ENCODE assay signal across 28 mouse cellular contexts in genomic region chr3:25443657-25444056, GRCm38 (mm10).
DNase-seq lines count a peak whose midpoint lies in the region; ATAC-seq and TF ChIP-seq lines count a peak whose summit lies in the region.
"Had no signal": no experiment of that assay in that cellular context is flagged by ENCODE, and none has a peak within 500 bp of the region (broad histone marks: within the 10 kb centered on the region; RNA-seq: fewer than 3 reads in every experiment).

No protein-coding gene starts in this region.

- H3K27me3 ChIP-seq in embryonic facial prominence, embryonic 14.5 days (replicated peaks; ENCODE audit: control insufficient read depth, insufficient read depth, low read length) = no peaks in the 10 kb centered on the region
- H3K27me3 ChIP-seq: CH12.LX; embryonic facial prominence, embryonic 12.5 days; forebrain, embryonic 13.5 days; hindbrain, embryonic 12.5 days; hindbrain, embryonic 15.5 days; intestine, embryonic 15.5 days had no signal

- no peak overlapping the region for H3K4me3 ChIP-seq in embryonic facial prominence, embryonic 14.5 days (ENCODE audit: low read depth, low read length)
- H3K4me3 ChIP-seq in layer of hippocampus, adult 2 months = no peak overlapping the region
- H3K4me3 ChIP-seq: embryonic facial prominence, embryonic 12.5 days; erythroblast, embryonic 14.5 days; forebrain, embryonic 13.5 days; gastrocnemius, adult 2 months; hindbrain, embryonic 12.5 days; hindbrain, embryonic 15.5 days; intestine, embryonic 15.5 days had no signal

- no peaks in the 10 kb centered on the region for H3K4me1 ChIP-seq in embryonic facial prominence, embryonic 14.5 days (ENCODE audit: control insufficient read depth, insufficient read depth, low read length)
- H3K4me1 ChIP-seq: embryonic facial prominence, embryonic 12.5 days; forebrain, embryonic 13.5 days; hindbrain, embryonic 12.5 days; hindbrain, embryonic 15.5 days; intestine, embryonic 15.5 days had no signal

- TF ChIP-seq CTCF in layer of hippocampus, adult 2 months (conservative IDR thresholded peaks at IDR 0.05) = no peak

- WGBS in embryonic facial prominence, embryonic 14.5 days = 38% methylated on average over 3 of the region's 3 CpGs

- no peak overlapping the region for H3K4me2 ChIP-seq in embryonic facial prominence, embryonic 14.5 days (ENCODE audit: low read depth, low read length)
- H3K4me2 ChIP-seq: embryonic facial prominence, embryonic 12.5 days; forebrain, embryonic 13.5 days; heart, embryonic 11.5 days; hindbrain, embryonic 12.5 days; hindbrain, embryonic 15.5 days; intestine, embryonic 15.5 days had no signal

- H3K9me3 ChIP-seq in embryonic facial prominence, embryonic 14.5 days (ENCODE audit: control insufficient read depth, low read length) = no peaks in the 10 kb centered on the region
- H3K9me3 ChIP-seq: embryonic facial prominence, embryonic 12.5 days; forebrain, embryonic 13.5 days; G1E; hindbrain, embryonic 12.5 days; hindbrain, embryonic 15.5 days; intestine, embryonic 15.5 days had no signal

- no peak overlapping the region for H3K9ac ChIP-seq in embryonic facial prominence, embryonic 14.5 days (ENCODE audit: low read depth, low read length)
- H3K9ac ChIP-seq: embryonic facial prominence, embryonic 12.5 days; forebrain, embryonic 13.5 days; hindbrain, embryonic 12.5 days; hindbrain, embryonic 15.5 days; intestine, embryonic 15.5 days had no signal

- no peaks in the 10 kb centered on the region for H3K36me3 ChIP-seq in embryonic facial prominence, embryonic 14.5 days (ENCODE audit: control insufficient read depth, insufficient read depth, low read length)
- H3K36me3 ChIP-seq: embryonic facial prominence, embryonic 12.5 days; G1E; hindbrain, embryonic 12.5 days; hindbrain, embryonic 15.5 days; intestine, embryonic 15.5 days had no signal

- no peak overlapping the region for H3K27ac ChIP-seq in embryonic facial prominence, embryonic 14.5 days (replicated peaks; ENCODE audit: low read depth, low read length)
- no peak overlapping the region for H3K27ac ChIP-seq in layer of hippocampus, adult 2 months
- H3K27ac ChIP-seq: embryonic facial prominence, embryonic 12.5 days; forebrain, embryonic 13.5 days; gastrocnemius, adult 2 months; hindbrain, embryonic 12.5 days; hindbrain, embryonic 15.5 days; intestine, embryonic 15.5 days had no signal

- DNase-seq in embryo, embryonic 11 days = peak; percentile 9
- no peak for DNase-seq in embryo, embryonic 9.5 days (ENCODE audit: extremely low spot score)
- peak; percentile 34 for DNase-seq in embryonic facial prominence, embryonic 14.5 days (ENCODE audit: low spot score)
- peak; percentile 28 for DNase-seq in hindlimb bud, embryonic 11.5 days (ENCODE audit: extremely low spot score, low read depth, low spot score)
- DNase-seq in layer of hippocampus, adult 2 months (ENCODE audit: low spot score in 2 of 2) = no peak
- DNase-seq: adrenal gland, adult 2 months; adrenal gland, postnatal 14 days; B cell, adult 2 months; cerebellum, adult 11 months; cerebellum, adult 2 months; cerebellum, adult 9-11 months; cerebellum, postnatal 25 days; gastrocnemius, adult 2 months; gastrocnemius, postnatal 14 days; heart, adult 11 months; kidney, adult 11 months had no signal

- ATAC-seq in embryonic facial prominence, embryonic 14.5 days (ENCODE audit: low read depth) = no peak
- no peak for ATAC-seq in activated CD4-positive, CD25-positive, alpha-beta regulatory T cell, adult 4 months
- ATAC-seq: forebrain, embryonic 13.5 days; forebrain, embryonic 16.5 days; intestine, embryonic 15.5 days; Patski had no signal

Comparison
In these comparisons a context has a peak if more than half of its experiments do, and no peak if none do; other contexts are left out.
1. DNase-seq: peak in embryo, embryonic 11 days (single experiment), embryonic facial prominence, embryonic 14.5 days (single experiment) and hindlimb bud, embryonic 11.5 days (single experiment); none in embryo, embryonic 9.5 days (single experiment) and layer of hippocampus, adult 2 months (0 of 2).